Mouse (Mus musculus) myocyte (in vitro differentiated cells): Measurements from ENCODE around the gene Cplx2.

ENCODE experiments used
- MAX ChIP-seq: IDR thresholded peaks from one replicate; pipeline ENCODE4 v1.6.1; 2011; ENCODE audit warnings: low read depth, mild to moderate bottlenecking, control low read depth
- POLR2A ChIP-seq: IDR thresholded peaks from one replicate; pipeline ENCODE4 v1.6.1; 2011; ENCODE audit warnings: low read depth, mild to moderate bottlenecking, control low read depth, moderate library complexity; ENCODE audit not compliant: insufficient read length
- TCF12 ChIP-seq: IDR thresholded peaks from one replicate; pipeline ENCODE4 v1.6.1; 2011; ENCODE audit warnings: mild to moderate bottlenecking, control low read depth; ENCODE audit not compliant: poor library complexity, insufficient read depth, severe bottlenecking

DNA sequence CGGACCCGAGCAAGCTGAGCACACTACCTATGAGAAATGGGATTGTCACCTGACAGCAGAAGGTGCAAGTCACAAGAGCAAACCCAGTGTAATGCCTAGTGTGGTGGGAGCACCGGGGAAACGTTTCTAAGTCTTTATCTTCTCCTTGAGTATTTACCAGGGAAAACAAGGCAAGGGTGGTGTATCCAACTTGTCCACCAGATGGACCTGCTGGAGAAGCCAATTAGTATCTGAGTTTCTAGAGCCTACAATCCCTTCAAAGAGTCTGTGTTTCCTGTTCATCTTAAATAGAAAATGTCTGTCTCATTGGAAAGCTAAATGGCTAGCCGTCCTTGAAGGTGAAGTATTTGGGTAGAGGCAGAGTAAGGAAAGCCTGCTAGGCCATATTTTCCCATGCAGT, 32.3 kb upstream of the Cplx2 start:
- TF ChIP-seq POLR2A: no peak
- no peak for TF ChIP-seq TCF12
- no peak for TF ChIP-seq MAX
